Mouse (Mus musculus) intestine, postnatal 0 days (tissue): ENCODE measurements around the gene Wdr90. TPM values are rescaled to one million over a fixed set of nuclear protein-coding genes. Genes with fewer than 3 reads are reported as not detected.
"Not testable (repeated sequence)": the region's sequence is repeated elsewhere in the genome, so short reads cannot be mapped to it uniquely, and the experiment has no call there.

Experiments used
- ATAC-seq: fragments of 200-750 bp; cut with Nextera tagmentation; 2 replicates; pipeline ENCODE4 v1.8.0; 2017; ENCODE audit warnings: mild to moderate bottlenecking, moderate TSS enrichment, moderate library complexity
- H3K27ac ChIP-seq: fragments of 300-500 bp; sonication (generic); 2 replicates; pipeline ENCODE4 v1.5.1; 2014; ENCODE audit warnings: mild to moderate bottlenecking, low read depth, low read length, moderate library complexity
- H3K27me3 ChIP-seq: fragments of 300-500 bp; sonication (generic); replicated peaks from 2 replicates; pipeline ENCODE4 v1.6.1; 2014; ENCODE audit warnings: low read length, mixed read lengths; ENCODE audit not compliant: control insufficient read depth, insufficient read depth
- H3K36me3 ChIP-seq: fragments of 300-500 bp; sonication (generic); 2 replicates; pipeline ENCODE4 v1.6.1; 2014; ENCODE audit warnings: mild to moderate bottlenecking, moderate library complexity; ENCODE audit not compliant: control insufficient read depth, insufficient read depth
- H3K4me1 ChIP-seq: fragments of 300-500 bp; sonication (generic); replicated peaks from 2 replicates; pipeline ENCODE4 v1.6.1; 2014; ENCODE audit warnings: antibody characterized with exemption, low read length, mixed read lengths; ENCODE audit not compliant: control insufficient read depth, insufficient read depth
- H3K4me2 ChIP-seq: fragments of 300-500 bp; sonication (generic); replicated peaks from 2 replicates; pipeline ENCODE4 v1.6.1; 2014; ENCODE audit warnings: low read depth, mild to moderate bottlenecking, moderate library complexity
- H3K4me3 ChIP-seq: fragments of 300-500 bp; sonication (generic); 2 replicates; pipeline ENCODE4 v1.5.1; 2014; ENCODE audit warnings: low read depth, low read length
- H3K9ac ChIP-seq: fragments of 300-500 bp; sonication (generic); 2 replicates; pipeline ENCODE4 v1.6.1; 2014; ENCODE audit warnings: mild to moderate bottlenecking, low read depth, low read length
- H3K9me3 ChIP-seq: fragments of 300-500 bp; sonication (generic); 2 replicates; pipeline ENCODE4 v1.6.1; 2016; ENCODE audit warnings: mixed run types; ENCODE audit not compliant: control insufficient read depth
- CTCF ChIP-seq: sonication (generic); IDR thresholded peaks from 2 replicates; pipeline ENCODE4 v1.5.1; 2016; ENCODE audit warnings: low read depth, mild to moderate bottlenecking, control low read depth, antibody characterized with exemption, moderate library complexity
- WGBS: fragments of 180-500 bp; shearing (Covaris S2); extraction: QIAGEN DNeasy Blood & Tissue Kit; methylation state at CpG from one replicate; pipeline ENCODE4 v1.1.7; 2014; 5-methylcytosine and 5-hydroxymethylcytosine counted together
- polyA plus RNA-seq: library from polyadenylated mRNA; unstranded; fragments of >200 nt; fragmentation: Nextera tagmentation; extraction: Ambion mirVana; gene quantifications from 2 replicates; pipeline ENCODE4 v1.2.1, GENCODE M21; 2015

Gene Wdr90
- polyA plus RNA-seq, 1 experiment from 2014 or later: 2.5 TPM

DNA sequence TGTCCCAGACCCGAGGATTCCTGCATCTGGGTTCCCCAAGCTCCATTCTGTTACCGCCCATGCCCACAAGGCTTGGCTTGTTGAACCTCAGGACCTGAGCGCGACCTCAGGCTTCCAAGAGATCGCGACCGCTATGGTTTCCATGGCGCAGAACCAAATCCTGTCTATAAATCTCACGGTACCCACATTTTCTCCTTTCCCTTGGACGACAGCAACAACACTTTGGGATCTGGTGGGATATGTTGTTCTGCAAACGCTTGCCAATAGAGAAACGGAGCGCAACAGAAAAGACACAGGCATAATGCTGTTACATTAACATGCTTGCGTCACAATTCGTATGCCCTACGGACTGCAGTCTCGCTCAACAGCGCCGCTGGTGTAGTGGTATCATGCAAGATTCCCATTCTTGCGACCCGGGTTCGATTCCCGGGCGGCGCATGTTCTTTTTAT is 13.4 kb upstream of the Wdr90 start, which contains the start of gene Mettl26:
TSS of gene Mettl26 (plus strand) at position 354 of the 450 bp plus-strand sequence.
- Histone ChIP-seq H3K9me3 (no peaks in the 10 kb centered on the region), H3K27ac (peak within 1 kb of the TSS; percentile 63), H3K4me2 (peak within 1 kb of the TSS; percentile 86), H3K4me3 (peak within 1 kb of the TSS; percentile 74), H3K27me3 (no peaks in the 10 kb centered on the region), H3K9ac (peak within 1 kb of the TSS; percentile 50), H3K4me1 (peaks cover 6% of the 10 kb centered on the region; the same call in 1 of the 2 replicates), H3K36me3 (peaks cover 10% of the 10 kb centered on the region)
- WGBS: under 1% methylated on average over 25 of the region's 25 CpGs
- ATAC-seq: peak; percentile 68
- peak; percentile 47 for TF ChIP-seq CTCF

DNA sequence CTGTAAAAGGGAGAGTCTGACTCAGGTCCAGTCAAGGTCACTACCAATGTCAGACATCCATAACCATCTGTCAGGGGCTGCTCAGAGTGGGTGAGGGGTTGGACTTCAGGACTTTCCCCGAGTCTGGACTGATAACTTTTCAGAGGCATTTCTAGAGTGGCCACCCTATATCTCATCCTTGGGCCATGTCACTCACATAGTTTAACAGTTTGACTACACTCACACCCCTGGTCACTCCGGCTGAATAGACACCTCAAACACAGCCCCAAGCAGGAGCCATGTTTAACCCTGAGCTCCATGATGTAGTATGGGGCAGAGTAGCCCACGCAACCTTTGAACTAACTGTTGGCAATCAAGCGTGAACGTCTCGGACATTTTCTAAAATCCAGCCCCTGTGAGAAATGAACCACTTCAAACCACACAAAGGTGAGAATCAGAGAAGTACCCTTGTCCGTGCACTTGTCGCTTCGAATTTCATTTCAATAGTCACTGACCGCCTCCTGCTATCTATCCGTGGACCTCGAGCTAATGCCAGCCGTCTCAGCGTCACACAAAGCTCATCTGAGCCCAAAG is 12.9 kb upstream of the Wdr90 start:
- H3K27ac ChIP-seq: peak overlapping the region; percentile 63
- WGBS: 5% methylated on average over 14 of the region's 14 CpGs

DNA sequence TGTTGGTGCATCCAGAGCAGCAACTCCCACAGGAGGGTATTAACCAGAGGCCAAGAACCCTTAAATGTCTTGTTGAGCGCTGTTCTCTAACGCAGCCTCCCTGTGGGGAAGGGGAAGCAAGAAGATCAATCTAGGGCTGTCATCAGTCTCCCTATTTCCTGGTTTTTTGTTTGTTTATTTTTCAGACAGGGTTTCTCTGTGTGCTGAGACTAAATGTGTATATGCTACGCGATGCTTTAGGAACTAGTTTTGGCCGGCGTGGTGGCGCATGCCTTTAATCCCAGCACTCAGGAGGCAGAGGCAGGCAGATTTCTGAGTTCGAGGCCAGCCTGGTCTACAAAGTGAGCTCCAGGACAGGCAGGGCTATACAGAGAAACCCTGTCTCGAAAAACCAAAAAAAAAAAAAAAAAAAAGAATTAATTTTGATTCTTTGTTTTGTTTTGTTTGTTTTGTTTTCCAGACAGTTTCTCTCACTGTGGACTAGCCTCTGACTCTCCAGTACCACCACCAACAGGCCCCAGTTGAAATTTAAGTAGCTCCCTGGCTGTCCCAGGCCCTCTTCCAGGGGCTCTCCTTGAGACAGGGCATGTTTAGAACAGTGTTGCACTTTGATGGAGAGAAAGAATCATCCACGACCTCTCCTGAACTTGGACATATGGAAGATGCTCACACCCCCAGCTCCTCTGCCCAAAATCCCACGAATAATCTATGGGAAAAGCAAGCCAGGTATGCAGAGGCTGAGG is 12.3 kb upstream of the Wdr90 start:
- Histone ChIP-seq H3K9ac (no peak overlapping the region), H3K27ac (no peak overlapping the region), H3K4me2 (peak overlapping the region; percentile 86; the same call in 1 of the 2 replicates), H3K36me3 (peaks cover 10% of the 10 kb centered on the region), H3K4me3 (no peak overlapping the region), H3K4me1 (peaks cover 6% of the 10 kb centered on the region; the same call in 1 of the 2 replicates), H3K27me3 (no peaks in the 10 kb centered on the region), H3K9me3 (no peaks in the 10 kb centered on the region)
- 72% methylated on average over 11 of the region's 11 CpGs for WGBS
- no peak for ATAC-seq
- no peak for TF ChIP-seq CTCF

More for the DNA sequence above, 12.9 kb upstream of the Wdr90 start:
- Histone ChIP-seq H3K4me2 (peak overlapping the region; percentile 86), H3K27me3 (no peaks in the 10 kb centered on the region), H3K9me3 (no peaks in the 10 kb centered on the region), H3K4me3 (peak overlapping the region; percentile 74), H3K9ac (peak overlapping the region; percentile 40), H3K36me3 (peaks cover 10% of the 10 kb centered on the region), H3K4me1 (peaks cover 6% of the 10 kb centered on the region; the same call in 1 of the 2 replicates)
- no peak for ATAC-seq
- no peak for TF ChIP-seq CTCF

DNA sequence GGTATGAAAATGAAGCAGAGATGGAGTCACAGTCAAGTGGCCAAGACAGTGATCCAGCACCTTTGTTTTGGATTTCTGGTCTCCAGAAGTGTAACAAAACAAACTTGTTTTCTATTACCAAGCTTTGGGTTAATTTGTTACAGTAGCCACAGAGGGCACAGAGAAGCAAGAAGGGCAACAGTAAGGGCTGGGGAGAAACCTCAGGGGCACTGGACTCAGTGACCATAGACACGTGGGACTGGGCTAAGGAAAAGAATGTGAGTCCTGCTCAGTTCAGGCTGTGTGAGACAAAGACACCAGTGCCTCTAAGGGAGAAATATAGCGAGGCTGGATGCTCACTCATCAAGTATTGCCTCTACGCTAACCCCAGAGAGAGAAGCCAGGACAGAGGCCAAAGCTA is 11.4 kb upstream of the Wdr90 start:
- no peak for ATAC-seq
- H3K9ac ChIP-seq: no peak overlapping the region
- no peak overlapping the region for H3K4me2 ChIP-seq
- H3K27ac ChIP-seq: no peak overlapping the region
- H3K4me1 ChIP-seq: peaks cover 6% of the 10 kb centered on the region; the same call in 1 of the 2 replicates
- TF ChIP-seq CTCF: no peak
- WGBS: 87% methylated on average over 3 of the region's 3 CpGs
- no peak overlapping the region for H3K4me3 ChIP-seq
- H3K36me3 ChIP-seq: peaks cover 2% of the 10 kb centered on the region; the same call in 1 of the 2 replicates
- H3K27me3 ChIP-seq: no peaks in the 10 kb centered on the region
- H3K9me3 ChIP-seq: no peaks in the 10 kb centered on the region

DNA sequence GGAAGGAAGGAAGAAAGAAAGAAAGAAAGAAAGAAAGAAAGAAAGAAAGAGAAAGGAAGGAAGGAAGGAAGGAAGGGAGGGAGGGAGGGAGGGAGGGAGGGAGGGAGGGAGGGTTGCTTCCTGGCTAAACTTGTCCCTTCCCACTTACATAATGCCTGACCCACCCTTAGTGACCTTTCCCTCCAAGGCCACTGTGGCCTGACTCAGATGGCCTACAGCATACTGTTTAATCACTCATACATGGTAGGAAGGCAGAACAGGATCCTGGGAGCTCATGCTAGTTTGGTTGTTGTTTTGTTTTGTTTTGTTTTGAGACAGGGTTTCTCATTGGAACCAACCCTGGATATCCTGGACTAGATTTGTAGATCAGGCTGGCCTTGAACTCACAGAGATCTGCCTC is 10.3 kb upstream of the Wdr90 start:
- not testable (repeated sequence) for H3K9ac ChIP-seq, H3K36me3 ChIP-seq, H3K27ac ChIP-seq, H3K4me2 ChIP-seq, H3K9me3 ChIP-seq, H3K4me3 ChIP-seq, ATAC-seq, H3K4me1 ChIP-seq, H3K27me3 ChIP-seq

DNA sequence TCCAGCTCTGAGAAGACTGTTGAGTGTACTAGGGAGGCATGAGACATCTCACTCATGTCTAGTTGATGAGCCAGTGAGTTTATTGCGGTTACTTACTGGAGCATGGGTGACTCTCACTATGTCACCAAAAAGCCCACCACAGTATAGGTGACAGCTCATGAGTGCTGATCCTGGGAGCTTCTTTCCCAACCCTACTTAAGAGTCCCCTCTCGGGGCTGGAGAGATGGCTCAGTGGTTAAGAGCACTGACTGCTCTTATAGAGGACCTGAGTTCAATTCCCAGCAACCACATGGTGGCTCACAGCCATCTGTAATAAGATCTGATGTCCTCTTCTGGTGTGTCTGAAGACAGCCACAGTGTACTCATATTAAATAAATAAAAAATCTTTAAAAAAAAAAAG is 8.7 kb upstream of the Wdr90 start:
- H3K36me3 ChIP-seq: no peaks in the 10 kb centered on the region
- TF ChIP-seq CTCF: no peak

More for the DNA sequence above, 8.7 kb upstream of the Wdr90 start:
- H3K4me2 ChIP-seq: no peak overlapping the region
- no peak for ATAC-seq
- H3K9me3 ChIP-seq: no peaks in the 10 kb centered on the region
- H3K4me1 ChIP-seq: 0 out of 2 replicates have a peak, but pooled peaks cover 3% of the 10 kb centered on the region
- whole genome bisulfite sequencing: 88% methylated on average over 2 of the region's 2 CpGs
- H3K4me3 ChIP-seq: no peak overlapping the region
- H3K27ac ChIP-seq: no peak overlapping the region
- H3K27me3 ChIP-seq: no peaks in the 10 kb centered on the region
- no peak overlapping the region for H3K9ac ChIP-seq
